Mouse (Mus musculus): Measurements from ENCODE around the gene Pitpna. TPM values are rescaled to one million over a fixed set of nuclear protein-coding genes. Genes with fewer than 3 reads are reported as not detected.

The Pitpna gene
- 209 and 678 TPM in 2 replicates for polyA plus RNA-seq (2012; ENCODE audit: insufficient read depth, insufficient read length, low replicate concordance, missing spikeins)

- no peak for TF ChIP-seq CTCF (IDR thresholded peaks at IDR 0.05; ENCODE audit: insufficient read depth, low read depth, low read length)
- TF ChIP-seq POLR2A (IDR thresholded peaks at IDR 0.05; ENCODE audit: insufficient read depth, low read depth, low read length), result peak; percentile 98
- Histone ChIP-seq H3K4me1 (ENCODE audit: control insufficient read depth, insufficient read depth, low read length) (peaks cover 22% of the 10 kb centered on the region), H3K27ac (ENCODE audit: insufficient read depth, low read depth, low read length) (peak within 1 kb of the TSS; percentile 90), H3K4me3 (ENCODE audit: insufficient read depth, low read depth, low read length) (peak within 1 kb of the TSS; percentile 79)
- 3% methylated on average over 49 of the region's 49 CpGs for WGBS
These were observed at the start of gene Pitpna for GRCm38 (mm10) chr11:75587493-75588284. TSS of gene Pitpna (plus strand) at chr11:75588097.

GRCm38 (mm10) chr11:75538184-75538969 lies 49.5 kb upstream of the Pitpna start:
- H3K4me1 ChIP-seq (ENCODE audit: control insufficient read depth, insufficient read depth, low read length), result peaks cover 38% of the 10 kb centered on the region
- H3K27ac ChIP-seq (ENCODE audit: insufficient read depth, low read depth, low read length), result peak overlapping the region; percentile 74
- no peak overlapping the region for H3K4me3 ChIP-seq (ENCODE audit: insufficient read depth, low read depth, low read length)
- no peak for TF ChIP-seq CTCF (IDR thresholded peaks at IDR 0.05; ENCODE audit: insufficient read depth, low read depth, low read length)
- no peak for TF ChIP-seq POLR2A (IDR thresholded peaks at IDR 0.05; ENCODE audit: insufficient read depth, low read depth, low read length)
- 49% methylated on average over 9 of the region's 9 CpGs for WGBS

- TF ChIP-seq CTCF (IDR thresholded peaks at IDR 0.05; ENCODE audit: insufficient read depth, low read depth, low read length), result no peak
- no peak for TF ChIP-seq POLR2A (IDR thresholded peaks at IDR 0.05; ENCODE audit: insufficient read depth, low read depth, low read length)
- WGBS, result 80% methylated on average over 13 of the region's 13 CpGs
- Histone ChIP-seq H3K27ac (ENCODE audit: insufficient read depth, low read depth, low read length) (peak overlapping the region; percentile 17; the same call in 1 of the 2 replicates), H3K4me3 (ENCODE audit: insufficient read depth, low read depth, low read length) (no peak overlapping the region), H3K4me1 (ENCODE audit: control insufficient read depth, insufficient read depth, low read length) (peaks cover 38% of the 10 kb centered on the region)
These were observed 49.0 kb upstream of the Pitpna start for GRCm38 (mm10) chr11:75538970-75539299.

DNA sequence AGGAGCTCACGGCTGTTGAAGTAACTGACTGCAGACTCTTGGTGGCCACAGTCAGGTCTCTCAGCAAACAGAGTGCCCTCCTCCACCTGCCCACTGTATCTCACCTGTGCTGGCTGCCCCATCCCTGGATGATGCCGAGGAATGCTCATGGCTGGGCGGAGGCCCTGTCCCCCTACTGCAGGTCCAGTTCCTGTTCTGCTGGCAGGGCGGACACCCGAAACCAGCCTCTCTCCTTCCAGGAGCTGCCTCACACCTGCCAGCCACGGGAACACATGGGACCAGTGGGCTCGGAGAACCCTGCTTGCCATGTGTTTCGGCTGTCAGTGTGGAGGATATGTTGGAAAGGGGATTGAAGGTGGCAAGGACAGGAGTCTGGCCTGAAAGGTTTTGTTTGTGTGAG lies 47.7 kb upstream of the Pitpna start:
- no peak overlapping the region for H3K4me3 ChIP-seq (ENCODE audit: insufficient read depth, low read depth, low read length)
- 87% methylated on average over 8 of the region's 8 CpGs for WGBS
- peaks cover 40% of the 10 kb centered on the region for H3K4me1 ChIP-seq (ENCODE audit: control insufficient read depth, insufficient read depth, low read length)
- no peak for TF ChIP-seq CTCF (IDR thresholded peaks at IDR 0.05; ENCODE audit: insufficient read depth, low read depth, low read length)
- no peak for TF ChIP-seq POLR2A (IDR thresholded peaks at IDR 0.05; ENCODE audit: insufficient read depth, low read depth, low read length)
- H3K27ac ChIP-seq (ENCODE audit: insufficient read depth, low read depth, low read length), result no peak overlapping the region

DNA sequence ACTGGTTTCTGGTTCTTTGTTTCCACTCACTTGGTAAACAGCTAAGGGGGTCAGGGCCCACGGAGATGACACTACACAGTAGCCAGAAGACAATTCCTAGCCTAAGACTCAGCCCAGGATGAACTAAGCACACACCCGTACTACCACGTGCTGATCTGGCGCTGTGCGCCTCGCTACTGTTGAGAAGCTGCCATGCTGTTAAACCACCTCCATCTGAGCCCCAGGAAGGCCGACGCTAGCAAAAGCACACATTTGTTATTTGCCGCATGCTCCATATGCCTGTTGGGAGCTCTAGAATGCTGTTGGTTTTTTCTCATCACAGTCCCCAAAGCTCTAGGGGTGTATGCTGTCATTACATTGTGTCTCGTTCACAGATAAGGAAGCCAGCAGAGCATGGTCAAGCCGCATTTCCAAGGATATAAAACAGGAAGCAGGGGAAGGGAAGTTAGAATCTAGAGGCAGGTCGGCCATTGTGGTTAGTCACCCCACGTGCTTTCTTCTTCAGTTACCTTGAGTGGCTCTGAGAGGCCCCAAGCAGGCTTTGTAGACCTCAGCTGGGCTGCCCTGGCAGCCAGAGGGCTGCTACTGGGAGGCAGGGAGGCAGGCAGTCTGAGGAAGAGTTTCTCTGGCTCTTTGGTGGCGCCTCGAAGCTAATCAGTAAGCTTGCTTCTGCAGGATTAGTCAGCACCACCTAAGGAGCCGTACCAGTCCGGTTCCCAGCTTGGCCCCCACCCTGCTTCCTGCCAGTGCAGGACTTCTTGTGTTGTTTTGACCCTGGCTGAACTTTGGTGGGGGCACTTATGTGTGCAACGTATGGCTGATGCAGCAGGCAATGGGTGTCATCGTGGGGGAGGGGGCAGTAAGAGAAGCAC lies 47.0 kb upstream of the Pitpna start:
- Histone ChIP-seq H3K4me1 (ENCODE audit: control insufficient read depth, insufficient read depth, low read length) (peaks cover 42% of the 10 kb centered on the region), H3K27ac (ENCODE audit: insufficient read depth, low read depth, low read length) (no peak overlapping the region), H3K4me3 (ENCODE audit: insufficient read depth, low read depth, low read length) (no peak overlapping the region)
- TF ChIP-seq POLR2A (IDR thresholded peaks at IDR 0.05; ENCODE audit: insufficient read depth, low read depth, low read length), result no peak
- TF ChIP-seq CTCF (IDR thresholded peaks at IDR 0.05; ENCODE audit: insufficient read depth, low read depth, low read length), result no peak
- WGBS, result 60% methylated on average over 19 of the region's 19 CpGs

- H3K4me3 ChIP-seq (ENCODE audit: insufficient read depth, low read depth, low read length), result no peak overlapping the region
- 65% methylated on average over 9 of the region's 9 CpGs for WGBS
- TF ChIP-seq POLR2A (IDR thresholded peaks at IDR 0.05; ENCODE audit: insufficient read depth, low read depth, low read length), result no peak
- no peak for TF ChIP-seq CTCF (IDR thresholded peaks at IDR 0.05; ENCODE audit: insufficient read depth, low read depth, low read length)
- H3K4me1 ChIP-seq (ENCODE audit: control insufficient read depth, insufficient read depth, low read length), result peaks cover 21% of the 10 kb centered on the region
- no peak overlapping the region for H3K27ac ChIP-seq (ENCODE audit: insufficient read depth, low read depth, low read length)
These were observed 43.2 kb upstream of the Pitpna start for GRCm38 (mm10) chr11:75544713-75545112.

- 90% methylated on average over 4 of the region's 4 CpGs for WGBS
- TF ChIP-seq POLR2A (IDR thresholded peaks at IDR 0.05; ENCODE audit: insufficient read depth, low read depth, low read length) (no peak), CTCF (IDR thresholded peaks at IDR 0.05; ENCODE audit: insufficient read depth, low read depth, low read length) (no peak)
- no peak overlapping the region for H3K27ac ChIP-seq (ENCODE audit: insufficient read depth, low read depth, low read length)
- H3K4me3 ChIP-seq (ENCODE audit: insufficient read depth, low read depth, low read length), result peak overlapping the region; percentile 13; the same call in 1 of the 2 replicates
- H3K4me1 ChIP-seq (ENCODE audit: control insufficient read depth, insufficient read depth, low read length), result peaks cover 27% of the 10 kb centered on the region
These were observed 41.8 kb upstream of the Pitpna start for GRCm38 (mm10) chr11:75546057-75546456.

DNA sequence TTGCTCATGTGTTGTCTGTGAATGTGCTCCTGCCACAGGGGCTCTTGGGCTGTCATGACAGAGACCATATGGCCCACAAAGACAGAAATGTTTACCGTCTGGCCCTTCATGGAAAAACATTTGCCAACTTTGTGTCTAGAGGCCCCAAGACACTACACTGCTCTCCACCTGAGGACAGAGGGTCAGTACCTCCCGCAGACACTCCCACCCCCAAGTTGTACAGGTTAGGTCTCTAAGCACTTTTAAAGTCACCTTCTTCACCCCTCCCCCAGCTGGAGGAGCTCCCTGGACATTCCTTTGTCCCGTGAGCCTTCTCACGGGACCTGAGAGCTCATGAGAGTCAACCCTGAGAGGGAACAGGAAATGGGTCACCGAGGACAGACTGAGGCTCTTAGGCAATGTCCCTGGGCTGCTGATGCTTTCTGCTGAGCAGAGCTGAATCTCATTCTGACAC lies 38.2 kb upstream of the Pitpna start:
- TF ChIP-seq POLR2A (IDR thresholded peaks at IDR 0.05; ENCODE audit: insufficient read depth, low read depth, low read length), result no peak
- no peak for TF ChIP-seq CTCF (IDR thresholded peaks at IDR 0.05; ENCODE audit: insufficient read depth, low read depth, low read length)
- peaks cover 39% of the 10 kb centered on the region for H3K4me1 ChIP-seq (ENCODE audit: control insufficient read depth, insufficient read depth, low read length)
- no peak overlapping the region for H3K27ac ChIP-seq (ENCODE audit: insufficient read depth, low read depth, low read length)
- WGBS, result 67% methylated on average over 5 of the region's 5 CpGs
- no peak overlapping the region for H3K4me3 ChIP-seq (ENCODE audit: insufficient read depth, low read depth, low read length)
